Mouse (Mus musculus): ENCODE results near the gene Reps2. TPM values are rescaled to one million over a fixed set of nuclear protein-coding genes. Genes with fewer than 3 reads are reported as not detected.

Reps2 gene
- polyA plus RNA-seq, 1 experiment from 2014 or later = 5.9 TPM

- Histone ChIP-seq H3K9ac (replicated peaks; ENCODE audit: low read depth, low read length) (no peak overlapping the region), H3K9me3 (ENCODE audit: control insufficient read depth, low read length) (no peaks in the 10 kb centered on the region), H3K27ac (ENCODE audit: low read length) (no peak overlapping the region), H3K4me1 (replicated peaks; ENCODE audit: control insufficient read depth, insufficient read depth, low read length) (no peaks in the 10 kb centered on the region), H3K27me3 (replicated peaks; ENCODE audit: control insufficient read depth, insufficient read depth, low read length) (no peaks in the 10 kb centered on the region), H3K4me3 (replicated peaks; ENCODE audit: low read length) (no peak overlapping the region), H3K36me3 (ENCODE audit: control insufficient read depth, insufficient read depth) (no peaks in the 10 kb centered on the region), H3K4me2 (ENCODE audit: low read length) (no peak overlapping the region)
- no peak for ATAC-seq
- WGBS = 86% methylated on average over 5 of the region's 5 CpGs
Measured at GRCm38 (mm10) chrX:162432776-162433543, 210.5 kb downstream of the Reps2 start.

GRCm38 (mm10) chrX:162427698-162428097 lies 215.8 kb downstream of the Reps2 start:
- ATAC-seq = no peak
- H3K9ac ChIP-seq (replicated peaks; ENCODE audit: low read depth, low read length) = no peak overlapping the region

GRCm38 (mm10) chrX:162419431-162419830 lies 224.0 kb downstream of the Reps2 start:
- no peaks in the 10 kb centered on the region for H3K4me1 ChIP-seq (replicated peaks; ENCODE audit: control insufficient read depth, insufficient read depth, low read length)
- H3K4me3 ChIP-seq (replicated peaks; ENCODE audit: low read length) = no peak overlapping the region
- H3K9me3 ChIP-seq (ENCODE audit: control insufficient read depth, low read length) = no peaks in the 10 kb centered on the region
- H3K27ac ChIP-seq (ENCODE audit: low read length) = no peak overlapping the region
- H3K9ac ChIP-seq (replicated peaks; ENCODE audit: low read depth, low read length) = no peak overlapping the region
- ATAC-seq = no peak
- 71% methylated on average over 3 of the region's 3 CpGs for WGBS
- H3K4me2 ChIP-seq (ENCODE audit: low read length) = no peak overlapping the region
- H3K27me3 ChIP-seq (replicated peaks; ENCODE audit: control insufficient read depth, insufficient read depth, low read length) = no peaks in the 10 kb centered on the region; the same call in 1 of the 2 replicates
- H3K36me3 ChIP-seq (ENCODE audit: control insufficient read depth, insufficient read depth) = no peaks in the 10 kb centered on the region

More at GRCm38 (mm10) chrX:162427698-162428097, 215.8 kb downstream of the Reps2 start:
- no peak overlapping the region for H3K4me3 ChIP-seq (replicated peaks; ENCODE audit: low read length)
- no peaks in the 10 kb centered on the region for H3K36me3 ChIP-seq (ENCODE audit: control insufficient read depth, insufficient read depth)
- no peaks in the 10 kb centered on the region for H3K27me3 ChIP-seq (replicated peaks; ENCODE audit: control insufficient read depth, insufficient read depth, low read length)
- no peak overlapping the region for H3K4me2 ChIP-seq (ENCODE audit: low read length)
- H3K27ac ChIP-seq (ENCODE audit: low read length) = no peak overlapping the region
- H3K9me3 ChIP-seq (ENCODE audit: control insufficient read depth, low read length) = no peaks in the 10 kb centered on the region
- 80% methylated on average over 2 of the region's 3 CpGs for WGBS
- no peaks in the 10 kb centered on the region for H3K4me1 ChIP-seq (replicated peaks; ENCODE audit: control insufficient read depth, insufficient read depth, low read length)

- no peak for ATAC-seq
- Histone ChIP-seq H3K9ac (replicated peaks; ENCODE audit: low read depth, low read length) (no peak overlapping the region), H3K36me3 (ENCODE audit: control insufficient read depth, insufficient read depth) (no peaks in the 10 kb centered on the region), H3K9me3 (ENCODE audit: control insufficient read depth, low read length) (no peaks in the 10 kb centered on the region), H3K4me1 (replicated peaks; ENCODE audit: control insufficient read depth, insufficient read depth, low read length) (no peaks in the 10 kb centered on the region), H3K4me3 (replicated peaks; ENCODE audit: low read length) (no peak overlapping the region), H3K4me2 (ENCODE audit: low read length) (no peak overlapping the region), H3K27me3 (replicated peaks; ENCODE audit: control insufficient read depth, insufficient read depth, low read length) (no peaks in the 10 kb centered on the region; the same call in 1 of the 2 replicates), H3K27ac (ENCODE audit: low read length) (no peak overlapping the region)
- WGBS = 91% methylated on average over 2 of the region's 2 CpGs
Measured at GRCm38 (mm10) chrX:162413124-162413523, 230.3 kb downstream of the Reps2 start.

DNA sequence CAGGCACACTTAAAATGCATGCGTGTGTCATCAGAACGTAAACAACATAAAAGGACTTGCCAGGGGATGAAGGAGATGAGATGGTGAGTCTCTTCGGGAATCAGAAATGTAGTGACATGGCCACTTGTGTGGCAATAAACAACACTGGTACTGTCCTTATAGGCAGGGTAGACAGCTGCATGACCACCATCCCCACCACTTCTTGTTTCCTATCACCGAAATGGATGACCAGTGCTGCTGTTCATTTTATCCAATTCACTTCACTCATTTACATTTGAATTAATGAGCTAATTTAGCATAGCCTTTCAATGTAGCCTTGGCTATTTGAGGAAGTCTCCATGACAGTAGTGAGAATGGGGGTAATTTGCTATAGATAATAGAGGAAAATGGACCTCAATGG lies 236.2 kb downstream of the Reps2 start:
- no peak overlapping the region for H3K27ac ChIP-seq (ENCODE audit: low read length)
- no peaks in the 10 kb centered on the region; the same call in 1 of the 2 replicates for H3K27me3 ChIP-seq (replicated peaks; ENCODE audit: control insufficient read depth, insufficient read depth, low read length)
- H3K36me3 ChIP-seq (ENCODE audit: control insufficient read depth, insufficient read depth) = no peaks in the 10 kb centered on the region
- no peaks in the 10 kb centered on the region; the same call in 1 of the 2 replicates for H3K4me1 ChIP-seq (replicated peaks; ENCODE audit: control insufficient read depth, insufficient read depth, low read length)
- no peak for ATAC-seq
- H3K4me3 ChIP-seq (replicated peaks; ENCODE audit: low read length) = no peak overlapping the region
- no peak overlapping the region for H3K4me2 ChIP-seq (ENCODE audit: low read length)
- 58% methylated on average over 4 of the region's 4 CpGs for WGBS
- H3K9me3 ChIP-seq (ENCODE audit: control insufficient read depth, low read length) = no peaks in the 10 kb centered on the region
- H3K9ac ChIP-seq (replicated peaks; ENCODE audit: low read depth, low read length) = no peak overlapping the region

GRCm38 (mm10) chrX:162402487-162402886 lies 241.0 kb downstream of the Reps2 start:
- no peak overlapping the region for H3K4me3 ChIP-seq (replicated peaks; ENCODE audit: low read length)
- no peaks in the 10 kb centered on the region for H3K36me3 ChIP-seq (ENCODE audit: control insufficient read depth, insufficient read depth)
- H3K27me3 ChIP-seq (replicated peaks; ENCODE audit: control insufficient read depth, insufficient read depth, low read length) = no peaks in the 10 kb centered on the region
- H3K9me3 ChIP-seq (ENCODE audit: control insufficient read depth, low read length) = no peaks in the 10 kb centered on the region
- WGBS = 61% methylated on average over 3 of the region's 3 CpGs
- H3K4me2 ChIP-seq (ENCODE audit: low read length) = no peak overlapping the region
- H3K4me1 ChIP-seq (replicated peaks; ENCODE audit: control insufficient read depth, insufficient read depth, low read length) = no peaks in the 10 kb centered on the region; the same call in 1 of the 2 replicates
- ATAC-seq = no peak
- H3K27ac ChIP-seq (ENCODE audit: low read length) = no peak overlapping the region
- H3K9ac ChIP-seq (replicated peaks; ENCODE audit: low read depth, low read length) = no peak overlapping the region

DNA sequence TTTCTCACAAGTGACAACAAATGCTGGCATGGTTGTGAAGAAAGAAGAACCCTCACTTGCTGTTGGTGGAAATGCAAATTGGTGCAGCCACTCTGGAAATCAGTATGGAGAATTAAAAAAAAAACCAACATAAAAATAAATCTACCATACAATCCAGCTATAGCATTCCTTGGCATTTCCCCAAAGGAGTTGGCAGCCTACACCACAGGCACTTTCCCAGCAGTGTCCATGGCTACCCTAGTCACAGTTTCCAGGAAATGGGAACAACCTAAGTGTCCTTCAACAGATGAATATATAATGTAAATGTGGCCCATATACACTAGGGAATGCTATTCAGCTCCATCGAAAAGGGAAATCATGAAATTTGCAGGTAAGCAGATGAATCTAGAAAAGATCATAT lies 262.7 kb downstream of the Reps2 start:
- Histone ChIP-seq H3K27ac (ENCODE audit: low read length) (no peak overlapping the region), H3K27me3 (replicated peaks; ENCODE audit: control insufficient read depth, insufficient read depth, low read length) (no peaks in the 10 kb centered on the region), H3K9me3 (ENCODE audit: control insufficient read depth, low read length) (no peaks in the 10 kb centered on the region), H3K4me1 (replicated peaks; ENCODE audit: control insufficient read depth, insufficient read depth, low read length) (no peaks in the 10 kb centered on the region), H3K4me3 (replicated peaks; ENCODE audit: low read length) (no peak overlapping the region), H3K9ac (replicated peaks; ENCODE audit: low read depth, low read length) (no peak overlapping the region), H3K36me3 (ENCODE audit: control insufficient read depth, insufficient read depth) (no peaks in the 10 kb centered on the region), H3K4me2 (ENCODE audit: low read length) (no peak overlapping the region)
- ATAC-seq = no peak
- 83% methylated on average over 1 of the region's 1 CpGs for WGBS

DNA sequence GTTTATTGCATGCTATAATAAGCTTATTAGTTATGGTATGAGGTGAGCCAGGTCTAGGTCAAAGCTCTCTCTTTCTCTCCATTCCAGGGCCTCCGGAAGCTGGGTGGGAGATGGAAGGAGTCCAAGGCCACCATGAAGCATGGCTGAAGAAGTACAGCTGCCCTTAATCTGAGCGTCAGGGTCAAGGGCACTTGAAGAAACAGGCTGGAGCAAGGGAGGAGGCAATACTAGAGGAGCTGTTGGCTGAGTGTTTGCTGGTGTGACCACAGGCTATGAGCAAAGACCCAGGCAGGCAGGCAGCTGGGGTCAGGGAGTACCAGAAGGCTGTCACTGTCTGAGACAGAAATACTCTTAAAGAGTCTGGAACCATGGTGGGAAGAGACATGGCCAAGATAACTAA lies 280.2 kb downstream of the Reps2 start:
- no peaks in the 10 kb centered on the region for H3K4me1 ChIP-seq (replicated peaks; ENCODE audit: control insufficient read depth, insufficient read depth, low read length)
- no peaks in the 10 kb centered on the region for H3K36me3 ChIP-seq (ENCODE audit: control insufficient read depth, insufficient read depth)
- H3K27ac ChIP-seq (ENCODE audit: low read length) = no peak overlapping the region
- H3K27me3 ChIP-seq (replicated peaks; ENCODE audit: control insufficient read depth, insufficient read depth, low read length) = no peaks in the 10 kb centered on the region
- no peak for ATAC-seq
- no peak overlapping the region for H3K4me2 ChIP-seq (ENCODE audit: low read length)
- no peak overlapping the region for H3K4me3 ChIP-seq (replicated peaks; ENCODE audit: low read length)
- 83% methylated on average over 2 of the region's 2 CpGs for WGBS
- H3K9me3 ChIP-seq (ENCODE audit: control insufficient read depth, low read length) = no peaks in the 10 kb centered on the region
- no peak overlapping the region for H3K9ac ChIP-seq (replicated peaks; ENCODE audit: low read depth, low read length)

Measured in forebrain, embryonic 16.5 days (tissue).